Mouse (Mus musculus) 3134 (cell line): ENCODE data around the gene Rasgrf1.
"Not testable (repeated sequence)": the region's sequence is repeated elsewhere in the genome, so short reads cannot be mapped to it uniquely, and the experiment has no call there.

Source experiments
- DNase-seq: peaks from one replicate; pipeline ENCODE4 v3.0.0-alpha.2; 2011; ENCODE audit warnings: low spot score; ENCODE audit not compliant: insufficient read length; ENCODE audit errors: extremely low read depth

The Rasgrf1 gene

DNA sequence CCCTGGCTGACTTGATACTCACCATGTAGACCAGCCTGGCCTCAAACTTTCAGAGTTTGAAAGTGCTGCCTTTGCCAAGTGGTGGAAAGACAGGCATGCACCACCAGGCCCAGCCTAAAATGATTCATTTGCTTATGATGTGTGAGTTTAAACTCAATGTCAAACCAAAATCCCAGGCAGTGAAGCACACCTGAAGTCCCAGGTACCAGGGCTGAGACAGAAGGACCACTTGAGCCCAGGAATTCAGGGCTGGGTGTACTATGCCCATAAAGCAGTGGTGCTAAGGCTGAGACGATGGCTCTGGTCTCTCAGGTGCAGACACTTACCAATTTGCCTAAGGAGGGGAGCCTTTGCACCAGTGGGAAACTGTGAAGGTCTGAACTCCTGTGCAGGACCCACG, 125.5 kb downstream of the Rasgrf1 start:
- no peak for DNase-seq

DNA sequence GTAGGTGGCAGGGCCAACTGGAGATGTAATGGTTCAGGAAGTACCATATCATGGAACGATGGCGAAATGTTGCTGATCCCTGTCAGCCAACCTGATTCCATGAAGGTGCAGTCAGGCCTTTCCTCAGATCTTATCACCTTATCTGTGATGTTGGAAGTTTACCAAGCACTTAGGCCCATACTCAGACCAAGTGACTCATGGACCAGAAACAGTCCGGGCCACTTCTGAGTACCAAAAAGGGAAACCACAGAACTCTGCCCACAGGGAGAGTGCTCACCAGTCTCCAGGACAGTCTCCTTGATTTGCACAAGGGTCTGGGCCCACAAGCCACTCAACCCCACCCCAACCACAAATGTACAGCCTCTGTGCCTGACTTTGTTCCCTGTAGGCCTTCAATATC, 126.1 kb downstream of the Rasgrf1 start:
- DNase-seq, result no peak

DNA sequence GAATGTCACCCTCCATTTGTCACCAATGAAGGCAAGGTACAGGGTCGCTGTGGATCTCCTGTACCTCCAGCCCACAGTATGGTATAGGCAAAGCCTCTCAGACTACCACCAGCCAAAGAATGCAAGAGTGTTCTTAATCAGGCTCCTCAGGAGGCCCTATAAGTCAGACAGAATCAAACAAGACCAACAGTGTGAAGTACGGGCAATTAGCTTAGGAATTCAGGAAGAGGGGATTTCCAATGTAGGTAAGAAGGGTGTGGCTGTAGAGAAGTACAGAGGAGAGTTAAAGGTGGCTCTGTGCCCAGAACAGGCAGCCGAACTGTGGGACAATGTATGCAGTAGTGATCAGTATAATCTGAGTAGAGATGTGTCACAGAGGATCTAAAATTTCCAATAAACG, 126.6 kb downstream of the Rasgrf1 start:
- no peak for DNase-seq

DNA sequence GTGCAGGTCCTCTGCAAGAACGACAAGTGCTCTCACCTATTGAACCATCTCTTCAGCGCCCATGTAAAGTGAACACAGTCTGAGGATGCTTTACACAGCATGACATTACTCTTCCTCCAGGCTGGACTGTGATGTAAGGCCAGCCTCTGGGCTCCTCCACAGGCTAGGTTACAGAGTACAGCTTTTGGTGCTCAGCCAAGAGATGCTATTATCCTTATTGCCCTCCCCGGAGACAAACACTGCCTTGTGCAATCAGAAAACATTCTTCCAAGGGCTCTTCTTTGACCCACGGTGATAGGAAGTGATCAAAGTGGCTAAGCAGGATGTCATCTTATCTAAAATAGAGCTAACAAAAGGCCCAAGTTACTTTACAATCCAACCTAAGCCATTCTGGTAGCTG, 128.8 kb downstream of the Rasgrf1 start:
- no peak for DNase-seq

DNA sequence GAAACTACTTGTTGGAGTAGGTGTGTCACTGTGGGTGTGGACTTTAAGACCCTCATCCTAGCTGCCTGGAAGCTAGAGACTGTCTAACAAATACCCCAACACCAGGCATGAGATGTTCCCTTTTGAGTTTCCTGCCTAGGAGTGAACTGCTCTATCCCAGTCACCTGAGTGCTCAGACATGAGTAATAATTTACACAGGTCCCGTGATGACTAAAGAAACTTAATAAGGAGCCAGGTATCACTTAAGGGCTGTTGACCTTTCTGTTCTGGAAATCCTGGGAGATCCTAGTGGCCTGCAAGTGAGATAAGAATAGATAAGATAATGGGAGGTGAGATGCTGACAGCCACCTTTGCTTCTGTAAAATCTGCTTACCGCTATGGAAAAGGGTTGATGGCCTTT, 131.2 kb downstream of the Rasgrf1 start:
- no peak for DNase-seq

DNA sequence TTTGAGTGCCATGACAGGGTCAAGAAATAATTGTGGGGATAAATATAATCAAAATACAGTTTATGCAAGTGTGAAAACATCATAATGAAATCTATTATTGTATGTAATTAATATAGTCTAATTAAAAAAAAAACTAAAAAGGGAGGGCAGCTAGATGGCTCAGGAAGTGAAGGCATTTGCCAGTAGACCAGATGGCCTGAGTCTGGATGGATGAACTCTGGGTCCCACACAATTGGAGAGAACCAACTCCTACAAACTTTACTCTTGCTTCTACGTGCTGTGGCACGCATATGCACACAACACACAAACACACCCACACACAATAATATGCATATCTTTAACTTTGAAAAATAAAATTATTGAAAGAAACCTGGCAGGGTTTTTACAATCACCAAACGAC, 131.8 kb downstream of the Rasgrf1 start:
- DNase-seq, result no peak

DNA sequence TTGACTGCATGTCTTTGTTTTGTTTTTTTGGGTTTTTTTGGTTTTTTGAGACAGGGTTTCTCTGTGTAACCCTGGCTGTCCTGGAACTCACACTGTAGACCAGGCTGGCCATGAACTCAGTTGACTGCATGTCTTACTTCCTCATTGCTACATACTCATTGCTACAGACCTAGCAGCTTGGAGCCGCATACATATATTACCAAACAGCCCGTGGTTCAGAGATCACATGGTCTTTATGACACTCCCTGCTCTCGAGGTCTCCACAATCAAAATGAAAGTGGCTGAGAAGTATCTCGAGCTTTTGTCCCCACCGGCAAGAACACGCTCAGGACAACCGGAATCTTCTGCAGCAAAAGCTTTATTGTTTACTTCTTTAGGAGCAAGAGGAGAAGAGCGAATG, 133.2 kb downstream of the Rasgrf1 start:
- not testable (repeated sequence) for DNase-seq

DNA sequence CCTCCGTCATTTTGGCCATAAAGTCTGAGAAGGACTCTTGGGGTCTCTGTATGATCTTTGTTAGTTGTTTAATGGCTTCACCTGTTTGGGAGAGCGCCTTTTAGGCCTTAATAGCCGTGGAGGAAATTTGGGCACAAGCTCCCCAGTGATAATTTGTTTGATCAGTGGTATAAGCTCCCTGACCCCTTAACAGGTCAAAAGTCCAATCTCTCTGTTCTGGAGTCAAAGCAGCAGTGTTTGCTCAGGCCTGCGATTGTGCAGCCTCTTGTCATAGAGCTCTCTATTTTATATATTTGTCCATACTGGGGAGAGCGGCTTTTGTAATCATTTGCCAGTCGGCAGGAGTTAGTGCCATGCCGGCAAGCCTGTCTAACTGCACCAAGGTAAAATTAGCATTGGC, 135.5 kb downstream of the Rasgrf1 start:
- DNase-seq, result no peak

DNA sequence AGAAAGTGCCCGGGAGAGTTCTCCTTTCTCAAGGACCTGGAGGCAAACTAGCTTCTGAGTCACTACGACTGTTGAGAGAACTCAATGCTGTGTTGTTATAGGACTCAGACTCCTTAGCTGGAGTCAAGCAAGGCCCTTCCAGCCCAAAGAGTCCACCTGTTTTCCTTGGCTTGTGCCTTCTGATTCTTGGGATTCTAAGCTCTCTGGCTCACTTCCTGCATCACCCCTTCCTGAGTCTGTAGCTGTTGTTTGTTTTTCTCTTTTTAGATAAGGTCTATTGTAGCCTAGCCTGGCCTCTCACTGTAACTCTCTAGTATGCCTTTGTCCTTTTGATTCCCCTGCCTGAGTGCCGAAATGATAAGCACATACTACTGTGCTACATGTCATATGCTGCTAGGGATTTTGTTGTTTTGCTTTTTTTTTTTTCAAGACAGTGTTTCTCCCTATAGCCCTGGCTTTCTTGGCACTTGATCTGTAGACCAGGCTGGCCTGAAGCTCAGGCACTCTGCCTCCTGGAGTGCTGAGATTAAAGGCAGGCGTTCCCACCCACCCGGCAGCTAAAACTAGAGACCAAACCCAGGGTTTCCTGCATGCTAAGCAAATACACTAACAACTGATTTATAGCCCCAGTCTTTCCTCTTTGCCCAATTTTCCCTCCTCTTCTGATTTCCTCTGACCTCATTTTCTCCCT, 138.4 kb downstream of the Rasgrf1 start:
- no peak for DNase-seq

DNA sequence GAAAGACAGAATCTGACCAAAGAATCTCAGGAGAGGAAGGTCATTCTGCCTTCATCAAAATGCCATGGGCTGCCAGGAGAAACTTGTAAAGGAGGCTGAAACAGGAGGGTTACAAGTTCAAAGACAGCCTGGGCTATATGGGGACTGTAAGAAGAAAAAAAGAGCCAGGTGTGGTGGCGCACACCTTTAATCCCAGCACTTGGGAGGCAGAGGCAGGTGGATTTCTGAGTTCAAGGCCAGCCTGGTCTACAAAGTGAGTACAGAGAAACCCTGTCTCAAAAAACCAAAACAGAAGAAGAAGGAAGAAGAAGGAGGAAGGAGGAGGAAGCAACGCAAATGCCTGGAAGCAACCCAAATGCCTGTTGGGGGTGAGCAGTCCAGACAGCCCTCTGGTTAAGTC, 144.1 kb downstream of the Rasgrf1 start, which contains the start of gene Ctsh:
Gene Ctsh (plus strand): TSS at position 301 of the 400 bp plus-strand sequence.
- no peak for DNase-seq

DNA sequence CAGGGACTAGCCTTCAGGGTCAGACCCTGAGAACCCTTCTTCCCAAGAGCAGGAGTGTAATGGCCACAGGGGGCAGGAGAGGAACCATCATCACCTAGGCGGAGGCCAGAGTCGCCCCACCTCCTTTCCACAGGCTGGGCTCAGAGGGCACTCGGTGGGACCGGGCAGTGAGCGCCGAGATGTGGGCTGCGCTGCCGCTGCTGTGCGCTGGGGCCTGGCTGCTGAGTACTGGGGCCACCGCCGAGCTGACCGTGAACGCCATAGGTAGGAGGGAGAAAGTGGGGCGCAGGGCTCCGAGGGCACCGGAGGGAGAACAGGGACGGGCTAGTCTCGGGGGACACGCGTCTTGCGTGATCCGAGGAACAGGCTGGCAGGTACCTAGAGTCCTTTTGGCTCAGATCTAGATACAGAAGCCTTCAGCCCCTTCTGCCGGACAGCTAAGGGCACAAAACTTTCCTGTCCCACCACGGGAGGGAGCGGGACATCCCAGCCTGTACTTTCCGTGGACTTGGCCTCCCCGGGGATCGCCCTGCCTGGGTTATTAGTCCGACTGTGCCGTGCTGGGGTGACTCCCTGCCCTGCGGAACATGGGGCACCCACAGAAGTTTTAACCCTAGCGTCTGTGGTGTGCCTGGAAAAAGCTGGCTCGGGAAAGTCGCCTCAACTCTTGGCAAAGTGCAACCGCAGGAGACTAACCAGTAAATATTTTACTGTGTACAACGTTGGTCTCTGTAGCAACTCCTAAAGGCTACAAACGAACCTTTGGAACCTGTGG, 144.8 kb downstream of the Rasgrf1 start:
- peak; percentile 86 for DNase-seq

DNA sequence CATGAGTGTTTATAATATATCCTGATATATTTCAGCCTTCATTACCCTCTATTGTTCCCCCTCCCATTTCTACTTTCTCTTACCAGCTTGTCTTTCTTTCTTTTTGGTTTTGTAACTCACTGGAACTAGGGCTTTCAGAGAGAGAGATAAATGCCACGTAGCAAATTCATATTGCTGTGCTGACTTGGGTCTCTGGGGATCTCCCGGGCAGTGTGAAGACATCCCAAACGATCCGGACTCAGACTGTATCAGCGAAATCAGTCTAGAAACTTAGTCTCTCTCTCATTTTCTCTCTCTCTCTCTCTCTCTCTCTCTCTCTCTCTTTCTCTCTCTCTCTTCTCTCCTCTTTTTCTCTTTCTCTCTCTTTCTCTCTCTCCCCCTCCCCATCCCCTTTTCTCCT, 145.7 kb downstream of the Rasgrf1 start:
- no peak for DNase-seq

DNA sequence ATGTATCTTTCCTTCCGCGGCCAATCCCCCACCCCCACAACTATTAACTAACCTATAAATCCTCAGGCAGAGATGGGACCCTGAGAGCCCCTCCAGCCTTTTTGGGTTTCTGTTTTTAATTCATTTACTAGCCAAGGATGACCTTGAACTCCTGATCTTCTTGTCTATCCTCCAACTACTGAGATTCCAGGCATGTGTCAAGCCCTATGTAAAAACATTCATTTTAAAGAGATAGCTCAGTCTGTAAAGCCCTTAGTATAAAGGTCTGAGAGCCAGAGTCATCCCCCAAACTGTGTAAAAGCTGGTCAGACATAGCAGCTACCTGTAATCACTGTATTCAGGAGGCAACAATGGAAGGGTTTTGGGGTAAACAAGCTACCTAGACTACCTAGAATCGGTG, 146.2 kb downstream of the Rasgrf1 start:
- no peak for DNase-seq

DNA sequence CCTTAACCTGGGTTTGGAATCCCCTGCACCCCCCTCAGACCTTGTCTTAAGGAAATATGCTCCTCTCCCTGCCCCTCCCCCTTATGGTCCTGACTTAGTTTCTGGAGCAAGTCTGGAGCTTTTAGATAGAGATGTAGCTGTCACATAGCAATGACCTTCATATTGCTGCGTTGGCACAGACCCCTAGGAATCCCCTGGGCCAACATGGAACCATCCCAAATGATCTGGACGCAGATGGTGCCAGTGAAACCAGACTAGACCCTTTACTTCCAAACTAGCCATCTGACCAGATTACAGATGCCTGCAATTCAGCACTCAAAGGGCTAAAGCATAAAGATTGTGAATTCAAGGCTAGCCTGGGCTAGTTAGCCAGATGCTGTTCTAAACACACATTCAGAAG, 147.0 kb downstream of the Rasgrf1 start:
- no peak for DNase-seq

DNA sequence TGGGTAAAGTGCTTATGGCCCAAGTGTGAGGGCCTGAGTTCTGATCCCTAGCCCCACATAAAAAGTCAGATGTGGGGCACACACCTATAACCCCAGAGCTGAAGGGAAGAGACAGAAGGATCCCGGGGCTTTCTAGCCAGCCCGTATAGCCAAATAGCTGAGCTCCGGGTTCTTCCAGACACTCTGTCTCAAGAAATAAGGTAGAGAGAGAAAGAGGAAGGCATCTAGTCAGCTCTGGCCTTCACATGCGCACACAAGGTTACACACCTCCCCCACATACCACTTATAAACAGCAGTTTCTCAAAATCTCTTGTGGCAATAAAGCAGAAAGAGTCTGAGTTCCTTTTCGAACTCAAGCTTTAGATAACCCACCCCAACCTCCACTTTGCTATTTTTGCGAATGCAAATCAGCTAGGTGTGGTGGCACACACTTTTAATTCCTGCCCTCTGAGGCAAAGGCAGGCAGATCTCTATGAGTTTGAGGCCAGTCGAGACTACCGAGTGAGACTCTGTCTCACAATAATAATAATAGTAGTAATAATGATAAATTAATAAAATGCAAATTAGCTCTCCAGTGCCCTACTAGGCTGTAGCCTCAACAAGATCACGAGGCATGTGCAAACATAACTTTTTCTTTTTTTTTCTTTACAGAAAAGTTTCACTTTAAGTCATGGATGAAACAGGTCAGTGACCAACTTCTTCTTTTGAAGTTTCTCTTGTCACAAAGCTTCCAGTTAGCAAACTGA, 150.3 kb downstream of the Rasgrf1 start:
- DNase-seq, result no peak

DNA sequence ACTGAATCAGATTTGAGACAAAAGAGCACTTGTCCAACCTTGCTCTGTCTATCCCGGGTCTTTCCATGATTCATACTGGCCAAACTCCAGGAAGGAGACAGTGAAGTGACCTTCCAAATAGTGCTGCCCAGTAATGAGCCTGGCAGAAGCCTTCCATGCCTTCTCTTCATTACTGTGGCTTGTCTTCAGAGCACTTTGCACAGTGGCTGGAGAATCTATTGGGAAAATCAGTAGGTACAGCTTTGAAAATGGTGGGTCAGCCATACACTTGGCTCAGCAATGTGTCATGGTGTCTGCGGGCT, 150.8 kb downstream of the Rasgrf1 start:
- peak; percentile 18 for DNase-seq

DNA sequence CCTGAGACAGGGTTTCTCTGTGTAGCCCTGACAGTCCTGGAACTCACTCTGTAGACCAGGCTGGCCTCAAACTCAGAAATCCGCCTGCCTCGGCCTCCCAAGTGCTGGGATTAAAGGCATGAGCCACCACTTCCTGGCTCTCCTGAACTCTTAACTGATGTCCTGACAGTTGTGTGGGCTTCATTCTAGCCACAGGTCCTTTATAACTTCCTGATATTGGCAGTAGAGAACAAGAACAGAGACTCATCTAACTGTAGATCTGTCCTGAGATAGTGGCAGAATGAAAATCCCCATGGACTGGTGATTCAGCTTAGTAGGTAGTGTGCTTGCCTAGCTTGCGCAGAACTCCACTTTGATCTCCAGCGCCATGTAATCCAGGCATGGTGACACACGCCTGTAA, 151.2 kb downstream of the Rasgrf1 start:
- DNase-seq, result not testable (repeated sequence)

DNA sequence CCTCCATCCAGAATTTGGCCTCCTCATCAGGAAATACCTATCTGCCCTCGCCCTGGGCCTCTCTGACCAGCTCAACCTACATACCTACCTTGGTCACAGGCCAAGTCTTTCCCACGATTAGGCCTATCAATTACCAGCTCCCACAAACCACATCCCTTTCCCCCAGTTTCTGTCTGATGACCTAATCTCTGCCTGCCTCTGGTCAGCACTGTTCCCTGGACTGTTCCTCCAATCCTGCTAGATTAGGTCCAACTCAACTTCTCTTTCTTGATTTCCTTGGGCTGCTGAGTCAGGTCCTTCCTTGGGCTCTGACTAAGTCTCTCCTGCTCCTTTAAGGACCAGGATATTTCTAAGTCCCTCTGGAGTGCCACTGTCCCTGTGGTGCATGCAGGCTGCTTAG, 157.6 kb downstream of the Rasgrf1 start:
- DNase-seq, result no peak

DNA sequence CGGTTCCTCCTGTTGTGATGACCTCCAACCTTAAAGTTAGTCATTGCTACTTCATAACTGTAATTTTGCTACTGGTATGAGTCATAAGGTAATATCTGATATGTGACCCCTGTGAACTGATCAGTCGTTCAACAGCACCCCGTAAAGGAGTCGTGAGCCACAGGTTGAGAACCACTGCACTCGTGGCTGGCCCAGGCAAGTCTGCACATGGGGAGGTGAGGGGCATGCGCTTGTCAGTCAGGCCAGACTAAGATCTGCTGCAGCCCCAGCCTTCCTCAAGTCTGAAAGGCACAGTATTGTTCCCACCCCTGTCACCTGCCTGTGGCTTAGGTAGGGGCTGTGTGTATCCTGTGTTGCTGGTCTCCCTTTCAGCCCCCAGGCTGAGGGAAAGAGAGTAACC, 159.1 kb downstream of the Rasgrf1 start:
- DNase-seq, result no peak

DNA sequence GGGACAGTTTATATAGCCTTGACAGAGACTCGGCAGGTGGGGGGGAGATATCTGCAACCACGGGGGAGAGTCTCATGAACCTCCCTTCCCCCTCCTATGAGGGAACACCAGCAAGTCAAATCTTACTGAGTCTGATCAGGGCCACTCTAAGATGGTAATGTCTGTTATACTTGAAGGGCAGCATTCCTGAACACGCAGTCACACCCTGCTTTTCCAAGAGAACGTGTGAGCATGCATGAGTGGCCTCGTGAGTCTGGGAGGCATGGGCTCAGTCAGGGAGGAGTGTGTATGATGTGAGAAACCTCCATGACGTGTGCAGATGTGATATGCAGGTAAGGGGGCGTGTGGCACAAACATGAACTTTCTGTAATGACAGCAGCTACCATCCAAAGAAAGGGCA, 159.8 kb downstream of the Rasgrf1 start:
- DNase-seq, result no peak

DNA sequence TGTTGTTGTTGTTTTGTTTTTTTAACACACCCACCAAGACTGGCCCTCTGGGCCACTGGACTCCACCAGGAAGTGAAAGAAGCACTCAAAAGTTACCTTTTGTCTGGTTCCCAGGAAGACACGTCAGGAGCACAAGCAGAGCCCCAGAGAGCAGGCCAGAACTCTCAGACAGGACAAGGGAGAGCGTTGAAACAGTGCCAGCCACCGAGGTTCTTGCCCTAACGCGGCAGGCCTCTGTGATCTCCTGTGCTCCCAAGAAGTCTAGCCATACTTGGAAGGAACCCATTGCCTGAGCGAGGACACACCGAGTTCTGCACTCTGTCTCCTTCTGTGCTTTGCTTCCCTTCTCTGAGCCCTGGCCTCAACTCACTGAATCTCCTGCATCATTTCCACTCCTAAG, 160.5 kb downstream of the Rasgrf1 start:
- DNase-seq, result no peak

DNA sequence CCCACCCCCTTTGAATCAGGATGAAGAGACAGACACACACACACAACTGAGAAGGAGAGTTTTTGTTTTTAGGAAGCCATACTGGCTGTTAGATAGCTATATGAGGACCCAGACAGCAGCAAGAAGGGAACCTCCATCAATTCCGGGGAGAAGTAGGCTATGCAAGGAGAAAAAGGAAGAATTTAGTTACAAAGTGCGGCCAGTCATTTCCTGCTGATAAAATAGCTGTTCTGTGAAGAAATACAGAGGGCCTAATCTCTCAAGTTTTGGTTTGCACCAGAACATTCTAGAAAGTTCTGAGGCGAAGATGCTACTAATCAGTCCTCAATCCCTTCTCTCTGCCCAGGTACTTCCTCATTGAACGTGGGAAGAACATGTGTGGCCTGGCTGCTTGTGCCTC, 165.6 kb downstream of the Rasgrf1 start:
- no peak for DNase-seq
